Mouse (Mus musculus) 416B (cell line): ENCODE data around the gene Itpk1.
A peak's percentile ranks its signal among the peaks of the same experiment; 100 is the strongest.

Experiments
- DNase-seq: peaks from one replicate; pipeline ENCODE4 v3.0.0; 2011; ENCODE audit warnings: low read depth

The Itpk1 gene

DNA sequence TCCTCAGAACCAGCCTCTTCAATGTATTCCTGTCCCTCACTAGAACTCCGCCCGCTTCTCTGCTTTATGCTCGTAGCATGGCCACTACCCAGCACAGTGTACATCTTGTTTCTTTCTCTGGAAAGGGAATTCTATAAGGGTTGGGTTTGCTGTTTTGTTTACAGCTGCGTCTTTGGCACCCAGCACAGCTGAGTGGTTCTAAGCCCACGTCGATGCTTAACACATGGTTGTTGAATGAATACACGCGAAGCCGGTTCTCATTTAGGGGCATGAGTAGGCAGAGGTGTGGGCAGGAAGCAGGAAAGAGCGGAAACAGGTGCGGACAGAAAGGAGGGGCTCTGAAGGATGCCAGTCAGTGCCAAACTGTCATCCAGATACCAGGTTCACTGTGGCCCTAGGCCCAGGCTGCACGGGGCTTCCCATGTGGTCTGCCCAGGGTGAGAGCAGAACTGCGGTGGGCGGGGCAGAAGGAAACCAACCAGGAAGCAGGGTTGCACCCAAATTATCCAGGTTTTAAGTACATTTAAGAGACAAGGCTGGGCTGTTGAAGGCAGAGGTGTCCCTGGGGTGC, 150.9 kb downstream of the Itpk1 start:
- peak; percentile 35 for DNase-seq

DNA sequence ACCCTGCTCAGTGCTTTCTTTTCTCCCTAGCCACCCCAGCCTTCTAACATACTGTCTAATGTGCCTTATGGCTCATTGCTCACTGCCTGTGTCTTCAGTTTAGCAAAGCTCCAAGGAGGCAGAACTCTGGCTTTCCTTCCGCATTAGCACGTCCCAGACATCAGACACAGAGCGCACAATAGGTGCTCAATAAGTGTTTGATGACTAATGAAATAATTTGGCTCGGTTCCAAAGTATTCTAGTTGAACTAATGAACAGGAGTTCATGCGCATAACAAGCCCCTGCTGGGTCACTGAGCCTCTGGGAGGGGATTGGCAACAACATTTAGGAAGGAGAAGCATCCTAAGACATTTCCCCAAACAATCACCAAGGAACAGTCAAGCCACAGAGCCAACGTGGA, 152.7 kb downstream of the Itpk1 start:
- DNase-seq = no peak

DNA sequence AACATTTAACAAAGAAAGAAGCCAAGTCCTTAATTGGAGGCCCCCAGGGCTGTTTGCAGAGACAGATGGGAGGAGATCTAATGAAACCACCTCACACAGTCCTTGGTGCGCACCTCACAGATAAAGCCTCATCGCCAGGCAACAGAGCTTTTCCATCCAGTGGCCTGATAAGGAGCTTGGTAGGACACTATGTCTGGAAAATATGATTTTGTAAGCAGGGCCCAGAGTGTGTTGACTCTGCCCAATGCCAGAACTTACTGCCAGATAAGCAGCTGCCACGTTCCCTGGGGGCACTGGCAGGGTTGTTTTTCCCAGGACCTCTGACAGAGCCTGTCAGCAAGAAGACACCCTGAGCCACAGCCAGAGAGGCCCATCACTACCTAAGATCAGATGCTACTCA, 153.5 kb downstream of the Itpk1 start:
- DNase-seq = no peak

DNA sequence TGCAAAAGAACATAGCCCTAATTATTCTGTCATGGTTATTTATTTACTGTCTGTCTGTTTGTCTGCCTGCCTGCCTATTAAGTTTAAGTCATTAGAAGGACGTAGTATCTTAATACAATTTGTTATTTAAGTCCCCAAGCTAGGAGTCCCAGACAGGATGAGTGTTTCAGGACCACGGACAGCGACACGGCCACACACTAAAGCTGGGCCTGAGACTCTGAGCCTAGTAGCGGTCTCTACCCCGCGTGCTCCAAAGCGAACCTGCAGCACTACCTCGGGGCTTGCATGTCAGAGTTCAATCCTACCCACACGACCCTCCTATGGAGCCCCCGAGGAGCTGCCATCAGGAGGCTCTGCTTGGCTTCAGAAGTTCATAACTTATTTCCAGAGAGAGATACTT, 154.2 kb downstream of the Itpk1 start:
- peak; percentile 72 for DNase-seq

DNA sequence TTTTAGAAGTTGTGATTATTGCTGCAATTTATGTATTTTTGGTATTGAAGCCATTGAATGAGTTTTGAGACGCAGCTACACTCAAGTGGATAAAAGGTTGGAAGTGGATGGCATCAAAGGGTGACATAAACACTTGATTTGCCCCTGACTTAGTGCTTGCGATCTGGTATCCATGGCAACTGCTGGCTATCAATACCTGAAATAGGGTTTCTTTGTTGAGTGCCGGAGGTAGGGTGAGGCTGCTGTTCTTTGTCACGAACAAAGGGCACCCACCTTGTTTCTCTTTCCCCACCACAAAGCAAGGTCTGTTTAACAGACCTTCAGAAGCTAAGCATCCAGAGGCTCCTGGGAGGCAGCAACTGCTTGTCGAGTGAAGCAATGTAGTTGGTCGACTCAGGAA, 159.6 kb downstream of the Itpk1 start:
- DNase-seq = no peak

DNA sequence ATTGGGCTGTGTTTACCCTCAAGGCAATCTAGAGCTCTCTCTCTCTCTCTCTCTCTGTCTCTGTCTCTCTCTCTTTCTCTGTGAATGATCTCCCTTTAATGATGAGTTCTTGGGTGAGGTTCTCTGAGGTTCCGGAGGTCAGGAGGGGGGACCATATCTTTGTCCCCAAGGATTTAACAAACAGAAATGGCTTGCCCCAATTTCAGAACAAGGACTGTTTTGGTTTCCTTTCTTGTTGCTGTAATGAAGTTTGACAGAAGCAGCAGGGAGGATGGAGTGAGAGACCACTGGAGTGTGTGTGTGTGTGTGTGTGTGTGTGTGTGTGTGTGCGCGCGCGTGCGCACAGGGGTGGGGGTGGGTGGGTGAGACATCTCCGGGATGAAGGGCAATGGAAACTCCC, 163.6 kb downstream of the Itpk1 start:
- no peak for DNase-seq

DNA sequence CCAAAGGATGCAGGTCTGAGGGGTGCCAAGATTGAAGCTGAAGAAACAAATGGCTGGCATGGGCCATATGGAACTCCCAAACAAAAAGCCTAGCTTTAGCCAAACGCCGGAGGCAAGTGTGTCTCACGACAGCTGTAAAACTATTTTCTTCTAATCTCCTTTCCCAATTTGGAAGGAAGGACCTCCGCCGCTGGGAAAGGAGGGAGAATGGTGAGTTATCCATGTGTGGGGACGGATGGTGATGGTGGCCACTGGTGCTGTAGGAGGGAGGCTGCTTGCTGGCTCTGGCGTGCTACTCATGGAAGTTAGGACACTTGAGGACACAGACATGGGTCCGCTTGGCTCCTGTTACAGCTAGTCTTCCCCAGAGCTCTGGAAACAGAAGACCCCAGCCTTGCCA, 164.5 kb downstream of the Itpk1 start:
- DNase-seq = no peak

DNA sequence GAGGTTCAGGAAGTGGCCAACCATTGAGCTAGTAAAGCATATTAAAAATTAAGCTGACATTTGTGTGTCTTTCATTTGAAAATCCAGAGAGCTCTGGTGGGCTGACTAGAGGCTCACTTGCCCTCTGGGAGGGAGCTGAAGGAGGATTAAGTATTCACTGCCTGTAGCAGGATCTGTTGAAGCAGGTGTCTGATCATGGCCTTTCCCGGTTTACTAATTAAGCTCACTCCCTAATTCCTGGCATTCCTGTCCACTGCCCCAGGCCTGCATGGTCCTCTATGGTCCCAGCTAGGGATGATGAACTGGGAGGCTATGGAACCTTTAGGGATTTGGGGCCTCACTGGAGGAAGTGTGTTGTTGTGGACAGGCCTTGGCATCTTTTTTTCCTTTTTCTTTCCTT, 168.9 kb downstream of the Itpk1 start:
- no peak for DNase-seq

DNA sequence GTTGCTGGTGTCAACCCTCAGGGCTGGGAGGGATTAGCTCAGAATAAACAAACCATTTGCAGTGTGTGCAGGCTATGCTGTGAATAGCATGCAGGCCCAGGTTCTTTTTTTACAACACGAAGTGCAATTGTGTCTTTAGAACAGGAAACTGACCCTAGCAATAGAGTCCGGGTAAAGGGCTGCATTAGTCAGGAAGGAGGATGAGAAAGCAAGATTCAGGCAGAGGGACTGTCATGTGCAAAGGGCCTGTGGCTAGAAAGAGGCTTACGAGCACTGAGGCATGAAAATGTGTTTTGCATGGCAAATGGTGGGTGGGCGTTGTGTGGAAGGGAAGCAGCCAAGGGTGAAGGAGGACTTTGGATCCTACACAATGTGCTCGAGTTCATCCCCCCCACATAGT, 176.7 kb downstream of the Itpk1 start:
- DNase-seq = no peak

DNA sequence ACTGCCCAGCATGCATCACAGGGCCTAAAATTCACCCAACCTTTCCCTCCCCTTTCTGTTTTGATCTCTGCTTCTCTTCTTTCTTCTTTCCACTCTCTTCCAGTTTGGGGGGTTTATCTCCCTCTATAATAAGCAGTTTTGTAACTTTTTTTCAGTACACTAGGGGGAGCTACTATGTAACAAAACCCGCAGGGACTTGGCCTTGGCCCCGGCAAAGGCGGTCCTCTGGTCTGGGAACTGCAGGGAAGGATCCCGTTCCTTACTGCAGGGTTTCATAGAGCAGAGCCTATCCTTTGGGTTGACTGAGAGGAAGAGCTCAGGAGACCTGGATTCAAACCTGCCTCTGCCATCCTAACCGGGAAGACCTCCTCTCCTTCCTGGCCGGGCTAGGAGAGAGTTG, 180.0 kb downstream of the Itpk1 start:
- peak; percentile 60 for DNase-seq

DNA sequence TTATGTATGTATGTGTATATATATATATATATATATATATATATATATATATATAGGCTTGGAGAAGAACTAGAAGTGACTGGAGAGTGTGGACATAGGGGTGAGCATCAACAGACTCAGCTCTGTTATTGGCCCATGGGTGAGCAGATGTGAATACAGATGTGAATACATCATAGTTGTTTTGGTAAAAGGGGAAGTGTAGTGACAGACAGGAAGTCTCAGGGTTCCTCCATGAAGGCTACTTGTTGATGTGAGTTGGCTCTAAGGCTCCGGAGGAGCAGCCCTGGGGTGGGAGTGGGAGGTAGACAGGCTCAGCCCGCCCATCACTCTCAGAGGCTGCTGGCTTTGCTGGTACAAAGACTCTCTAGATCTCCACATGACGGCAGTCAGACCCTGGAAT, 180.5 kb downstream of the Itpk1 start:
- DNase-seq = peak; percentile 17

DNA sequence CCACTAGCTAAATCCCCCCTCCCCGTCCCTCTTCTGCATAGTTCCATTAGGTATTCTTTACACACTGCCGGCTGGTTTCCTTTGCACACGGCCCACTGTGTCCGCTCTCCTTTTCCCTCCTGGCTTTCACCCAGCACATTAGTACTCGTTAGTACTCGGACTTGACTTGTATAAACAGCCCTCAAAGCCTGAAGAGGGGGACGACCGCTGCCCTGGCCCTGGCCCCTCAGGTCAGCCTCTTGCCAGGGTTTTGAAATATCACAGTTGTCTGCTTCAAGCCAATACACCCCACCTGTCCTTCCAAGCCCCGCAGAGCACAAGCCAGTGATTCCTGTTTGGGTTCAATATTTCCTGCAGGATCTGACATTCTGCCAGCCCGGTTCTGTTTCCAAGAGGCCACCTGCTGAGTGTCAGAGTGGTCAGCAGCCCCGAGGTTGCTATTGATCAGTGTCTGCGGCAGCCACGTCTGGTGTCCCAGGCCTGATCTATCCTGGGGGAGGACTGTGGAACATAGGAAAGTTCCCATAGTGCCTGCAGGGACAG, 182.9 kb downstream of the Itpk1 start:
- no peak for DNase-seq

DNA sequence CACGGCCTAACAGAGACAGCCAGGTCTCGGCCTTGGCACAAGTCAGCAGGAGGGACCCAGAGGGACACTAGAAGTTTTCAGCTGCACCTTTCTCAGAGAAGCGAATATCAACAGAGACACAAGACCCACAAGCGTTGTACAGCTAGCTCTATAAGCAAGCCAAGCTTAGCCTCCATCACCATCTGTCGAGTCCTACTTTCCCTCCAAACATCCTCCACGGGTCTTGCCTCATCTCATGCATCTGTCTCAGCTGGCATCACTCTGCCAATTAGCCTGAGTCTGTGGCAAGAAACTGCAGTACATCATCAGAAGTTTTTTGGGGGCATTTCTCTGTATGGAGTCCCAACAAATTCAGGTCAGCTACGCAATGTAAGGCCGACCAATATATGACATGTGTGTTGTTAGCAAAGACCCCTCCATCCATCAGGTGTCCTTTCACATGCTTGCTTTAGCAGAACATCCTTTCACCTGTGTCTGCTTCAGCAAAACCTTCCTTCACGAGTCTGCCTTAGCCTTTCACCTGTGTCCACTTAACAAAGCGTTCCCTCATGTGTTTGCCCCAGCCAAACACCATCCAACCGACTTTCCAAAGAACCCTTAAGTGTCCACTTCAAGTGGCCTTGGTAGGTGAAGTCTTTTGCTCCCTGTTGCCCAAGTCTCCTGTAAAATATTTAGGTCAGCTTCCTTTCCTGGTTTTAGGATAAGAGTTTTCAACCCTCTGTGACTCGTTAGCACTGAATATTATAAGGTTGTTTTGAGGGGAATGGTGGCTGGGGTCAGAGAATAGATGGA, 184.6 kb downstream of the Itpk1 start:
- DNase-seq = no peak
